Mouse (Mus musculus) kidney, adult 2 months (tissue): ENCODE results near the gene Tbc1d24.

ENCODE experiments used
- CTCF ChIP-seq: fragments of 200-500 bp; conservative IDR thresholded peaks from 2 replicates; pipeline ENCODE4 v1.5.1; 2011; ENCODE audit warnings: low read depth, mild to moderate bottlenecking, control low read depth, low read length, moderate library complexity, mixed read lengths; ENCODE audit not compliant: insufficient read depth, insufficient read length
- POLR2A ChIP-seq: fragments of 200-500 bp; IDR thresholded peaks from one replicate; pipeline ENCODE4 v1.6.1; 2011; ENCODE audit warnings: low read depth, low read length, control low read depth

GRCm38 (mm10) chr17:24127592-24127991 is 77.8 kb downstream of the Tbc1d24 start:
- TF ChIP-seq POLR2A (no peak), CTCF (no peak)
